Mouse (Mus musculus) midbrain, embryonic 11.5 days (tissue): ENCODE measurements around the gene Thra. TPM values are rescaled to one million over a fixed set of nuclear protein-coding genes. Genes with fewer than 3 reads are reported as not detected.
A peak's percentile ranks its signal among the peaks of the same experiment; 100 is the strongest.

Source experiments
- ATAC-seq: fragments of 200-750 bp; cut with Nextera tagmentation; 2 replicates; pipeline ENCODE4 v1.8.0; 2017; ENCODE audit warnings: moderate TSS enrichment, moderate library complexity; ENCODE audit not compliant: low FRiP score
- DNase-seq: peaks from one replicate; pipeline ENCODE4 v3.0.0; 2015; ENCODE audit warnings: low spot score; ENCODE audit errors: missing footprints
- H3K27ac ChIP-seq: fragments of 300-500 bp; sonication (generic); 2 replicates; pipeline ENCODE4 v1.5.1; 2014; ENCODE audit warnings: low read depth, low read length
- H3K27me3 ChIP-seq: fragments of 300-500 bp; sonication (generic); 2 replicates; pipeline ENCODE4 v1.6.1; 2014; ENCODE audit warnings: mild to moderate bottlenecking, low read length, moderate library complexity, mixed read lengths; ENCODE audit not compliant: control insufficient read depth, insufficient read depth
- H3K36me3 ChIP-seq: fragments of 300-500 bp; sonication (generic); 2 replicates; pipeline ENCODE4 v1.6.1; 2014; ENCODE audit warnings: mild to moderate bottlenecking, low read length, moderate library complexity, mixed read lengths; ENCODE audit not compliant: control insufficient read depth, insufficient read depth
- H3K4me1 ChIP-seq: fragments of 300-500 bp; sonication (generic); 2 replicates; pipeline ENCODE4 v1.6.1; 2014; ENCODE audit warnings: low read length; ENCODE audit not compliant: control insufficient read depth, insufficient read depth
- H3K4me2 ChIP-seq: fragments of 300-500 bp; sonication (generic); 2 replicates; pipeline ENCODE4 v1.6.1; 2014; ENCODE audit warnings: mild to moderate bottlenecking, moderate library complexity
- H3K4me3 ChIP-seq: fragments of 300-500 bp; sonication (generic); 2 replicates; pipeline ENCODE4 v1.5.1; 2014; ENCODE audit warnings: low read depth, low read length
- H3K9ac ChIP-seq: fragments of 300-500 bp; sonication (generic); 2 replicates; pipeline ENCODE4 v1.6.1; 2014; ENCODE audit warnings: low read length
- H3K9me3 ChIP-seq: fragments of 300-500 bp; sonication (generic); 2 replicates; pipeline ENCODE4 v1.6.1; 2016; ENCODE audit warnings: low read length; ENCODE audit not compliant: control insufficient read depth
- WGBS: fragments of 180-500 bp; shearing (Covaris S2); extraction: QIAGEN DNeasy Blood & Tissue Kit; methylation state at CpG from one replicate; pipeline ENCODE4 v1.1.7; 2014; 5-methylcytosine and 5-hydroxymethylcytosine counted together
- polyA plus RNA-seq: library from polyadenylated mRNA; unstranded; fragments of >200 nt; fragmentation: Nextera tagmentation; extraction: Ambion mirVana; gene quantifications from 2 replicates; pipeline ENCODE4 v1.2.1, GENCODE M21; 2014

Gene Thra
- polyA plus RNA-seq, 1 experiment from 2014 or later = 23.7 TPM

DNA sequence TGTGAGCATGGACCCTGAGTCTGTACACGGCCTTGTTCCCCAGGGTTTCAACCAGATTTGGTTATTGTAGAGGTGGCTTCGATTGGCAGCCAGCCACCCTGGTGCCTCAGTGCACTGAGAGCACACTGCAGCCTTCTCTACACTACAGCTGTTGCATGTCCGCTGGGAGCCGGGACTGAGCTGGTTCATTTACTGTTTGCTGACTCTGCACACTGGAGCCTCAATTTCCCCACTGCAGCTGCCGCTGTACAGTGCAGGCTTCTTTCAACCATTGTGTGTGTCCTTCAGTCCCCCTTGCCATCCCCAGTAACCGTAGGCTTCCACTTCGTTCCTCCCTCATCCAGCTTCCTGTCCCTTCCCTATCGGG is 429 bp upstream of the Thra start:
- Histone ChIP-seq H3K27me3 (no peaks in the 10 kb centered on the region), H3K27ac (peak overlapping the region; percentile 68), H3K36me3 (no peaks in the 10 kb centered on the region), H3K4me2 (peak overlapping the region; percentile 53), H3K4me3 (peak overlapping the region; percentile 73), H3K9me3 (no peaks in the 10 kb centered on the region), H3K4me1 (peaks cover 41% of the 10 kb centered on the region), H3K9ac (peak overlapping the region; percentile 90)
- no peak for DNase-seq
- WGBS = 14% methylated on average over 8 of the region's 8 CpGs
- ATAC-seq = no peak

DNA sequence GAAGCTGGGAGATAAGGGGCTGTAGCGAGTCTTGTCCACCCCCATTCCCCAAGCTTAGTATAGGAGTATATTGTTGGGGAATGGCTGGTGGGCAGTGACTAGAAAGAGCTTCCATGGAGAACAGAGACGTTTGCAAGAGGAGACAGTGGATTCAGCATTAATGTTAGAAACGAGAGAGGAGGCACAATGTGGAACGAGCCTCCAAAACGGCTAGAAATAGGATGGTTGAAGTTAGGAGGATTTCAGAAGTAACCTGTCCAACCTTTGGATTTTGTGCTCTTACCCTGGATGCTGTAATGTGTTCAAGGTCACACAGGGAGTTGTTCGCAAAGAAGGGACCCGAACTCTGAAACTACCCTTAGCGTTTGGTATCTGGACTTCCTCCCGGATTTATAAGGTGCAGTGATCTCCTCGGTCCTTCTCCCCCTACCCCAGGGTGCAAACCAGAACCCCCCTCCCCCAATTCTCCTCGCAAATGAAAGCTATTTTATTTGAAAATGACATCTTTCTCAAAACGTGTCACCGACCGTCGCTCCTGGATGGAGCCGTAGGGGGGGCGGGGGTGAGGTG is 698 bp downstream of the Thra start:
- Histone ChIP-seq H3K27me3 (no peaks in the 10 kb centered on the region), H3K27ac (peak overlapping the region; percentile 93), H3K36me3 (no peaks in the 10 kb centered on the region), H3K4me2 (peak overlapping the region; percentile 53), H3K4me3 (peak overlapping the region; percentile 73), H3K4me1 (peaks cover 47% of the 10 kb centered on the region), H3K9me3 (no peaks in the 10 kb centered on the region), H3K9ac (peak overlapping the region; percentile 90)
- ATAC-seq (peak; percentile 0; the same call in 1 of the 2 replicates), DNase-seq (peak; percentile 93)
- WGBS = under 1% methylated on average over 17 of the region's 17 CpGs

DNA sequence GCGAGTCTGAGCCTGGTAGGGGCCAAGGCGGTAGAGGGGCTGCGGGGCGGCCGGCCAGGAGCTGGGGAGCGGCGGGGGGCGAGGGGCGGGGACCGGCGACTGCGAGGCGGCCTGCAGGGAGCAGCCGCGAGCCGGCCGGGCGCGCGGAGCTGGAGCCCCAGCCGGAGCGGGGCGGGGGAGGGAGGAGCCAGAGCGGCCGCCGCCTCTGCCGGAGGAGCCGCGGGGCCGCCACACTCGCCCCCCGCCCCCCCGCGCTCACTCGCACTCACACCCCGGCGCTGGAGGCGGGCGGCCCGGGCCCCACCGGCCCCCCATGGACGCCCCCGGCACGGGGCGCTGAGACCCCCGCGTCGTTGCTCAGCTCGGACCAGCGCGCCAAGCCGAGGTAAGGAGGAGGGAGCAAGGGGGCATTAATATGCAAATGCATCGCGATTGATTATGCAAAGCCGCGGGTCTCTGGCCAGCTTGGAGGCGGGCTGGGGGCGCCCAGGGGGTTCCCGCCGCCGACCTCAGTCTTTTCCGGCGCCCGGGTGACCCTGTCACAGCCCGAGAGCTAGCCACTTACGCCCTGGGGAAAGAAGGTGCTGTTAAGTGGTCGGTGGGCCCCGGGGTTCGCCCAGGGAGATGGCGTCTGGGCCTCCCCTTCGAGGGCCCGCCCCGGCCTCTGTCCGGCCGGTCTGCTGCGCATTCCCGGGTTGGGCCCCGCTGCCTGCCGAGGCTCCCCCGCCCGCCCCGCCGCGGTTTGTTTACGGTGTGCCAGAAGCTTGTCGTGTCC is 1.4 kb downstream of the Thra start:
- H3K4me1 ChIP-seq = peaks cover 54% of the 10 kb centered on the region
- peak overlapping the region; percentile 53 for H3K4me2 ChIP-seq
- H3K27ac ChIP-seq = peak overlapping the region; percentile 93
- DNase-seq (peak; percentile 98), ATAC-seq (peak; percentile 78)
- no peaks in the 10 kb centered on the region for H3K27me3 ChIP-seq
- under 1% methylated on average over 75 of the region's 86 CpGs for WGBS
- H3K4me3 ChIP-seq = peak overlapping the region; percentile 73
- H3K9ac ChIP-seq = peak overlapping the region; percentile 90
- no peaks in the 10 kb centered on the region for H3K9me3 ChIP-seq
- no peaks in the 10 kb centered on the region for H3K36me3 ChIP-seq

DNA sequence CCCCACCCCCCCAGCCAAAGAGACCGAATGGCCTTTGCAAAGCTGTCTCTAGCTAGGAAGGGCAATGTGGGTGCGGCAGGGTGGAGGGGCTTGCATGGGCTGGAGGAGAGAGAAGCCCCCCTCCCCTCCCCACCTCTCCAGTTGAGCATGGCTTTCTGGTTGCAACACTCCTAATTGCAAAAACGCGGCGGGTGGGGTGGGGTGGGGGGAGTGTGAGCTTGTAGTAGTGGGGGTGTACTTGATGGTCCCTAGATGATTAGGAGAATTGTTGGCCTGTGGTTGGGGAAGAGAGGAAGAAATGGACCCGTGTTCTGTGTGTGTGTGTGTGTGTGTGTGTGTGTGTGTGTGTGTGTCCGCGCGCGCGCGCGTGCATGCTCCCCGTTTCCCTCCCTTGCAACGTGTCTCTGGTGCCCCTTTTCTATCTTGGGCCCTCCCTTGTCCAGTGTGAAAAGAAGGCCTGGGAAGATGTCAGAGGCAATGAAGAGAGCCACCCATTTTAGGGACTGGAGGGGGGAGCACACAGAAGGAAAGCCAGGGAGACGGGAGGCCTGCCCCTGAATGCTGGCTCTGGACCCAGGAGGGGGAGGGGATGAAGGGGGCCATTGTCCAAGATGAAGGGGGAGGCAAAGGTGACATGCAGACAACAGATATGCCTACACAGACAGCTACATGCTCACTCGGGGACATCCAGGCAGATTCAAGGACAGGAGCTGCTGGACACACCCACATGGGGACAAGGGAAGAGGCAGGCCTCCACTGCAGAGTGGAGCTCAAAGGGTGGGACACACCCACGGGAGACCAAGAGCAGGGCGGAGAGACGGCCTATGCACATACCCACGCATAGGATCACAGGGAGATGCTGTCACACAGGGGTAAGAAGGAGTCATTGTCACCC is 2.2 kb downstream of the Thra start:
- Histone ChIP-seq H3K27me3 (no peaks in the 10 kb centered on the region), H3K36me3 (no peaks in the 10 kb centered on the region), H3K4me2 (peak overlapping the region; percentile 53), H3K27ac (peak overlapping the region; percentile 93), H3K4me1 (peaks cover 61% of the 10 kb centered on the region), H3K9me3 (no peaks in the 10 kb centered on the region), H3K4me3 (peak overlapping the region; percentile 73), H3K9ac (peak overlapping the region; percentile 90)
- ATAC-seq (peak; percentile 5; the same call in 1 of the 2 replicates), DNase-seq (peak; percentile 90)
- WGBS = 2% methylated on average over 21 of the region's 21 CpGs

DNA sequence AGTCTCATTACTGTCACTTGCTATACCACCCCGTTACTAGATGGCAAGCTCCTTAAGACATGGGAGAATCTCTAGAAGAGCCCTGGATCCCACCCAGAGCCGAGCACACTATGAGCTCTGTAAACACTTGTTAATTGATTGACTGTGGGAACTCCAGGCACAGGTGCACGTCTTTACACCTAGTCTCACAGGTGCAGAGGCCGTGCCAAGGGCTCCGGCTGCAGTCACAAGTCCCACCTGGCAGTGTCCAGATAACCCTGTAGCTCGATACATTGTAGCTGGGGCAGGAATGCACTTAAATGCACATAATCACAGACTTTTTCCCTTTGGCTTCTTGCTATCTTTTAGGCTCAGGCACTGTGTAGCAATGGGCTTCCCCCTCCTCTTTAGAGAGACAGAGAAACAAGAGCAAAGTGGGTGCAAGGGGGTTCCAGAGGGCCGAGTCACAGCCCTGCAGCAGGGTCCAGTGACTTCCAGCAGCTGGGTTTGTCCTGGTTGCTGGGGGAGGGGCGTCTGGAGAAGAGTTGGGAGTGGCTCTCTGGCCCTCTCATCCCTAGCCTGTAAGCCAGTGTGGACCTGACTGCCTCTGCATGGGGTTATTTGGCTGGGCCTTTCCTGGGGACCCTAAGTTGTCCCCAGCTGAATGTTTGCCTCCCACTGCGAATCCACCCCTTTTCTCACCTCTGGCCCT is 3.4 kb downstream of the Thra start:
- Histone ChIP-seq H3K9me3 (no peaks in the 10 kb centered on the region), H3K4me2 (peak overlapping the region; percentile 53), H3K4me1 (peaks cover 70% of the 10 kb centered on the region), H3K36me3 (no peaks in the 10 kb centered on the region), H3K27ac (peak overlapping the region; percentile 93), H3K9ac (peak overlapping the region; percentile 90), H3K27me3 (no peaks in the 10 kb centered on the region), H3K4me3 (peak overlapping the region; percentile 73)
- peak; percentile 30; the same call in 1 of the 2 replicates for ATAC-seq
- peak; percentile 95 for DNase-seq
- whole genome bisulfite sequencing = 6% methylated on average over 9 of the region's 9 CpGs

DNA sequence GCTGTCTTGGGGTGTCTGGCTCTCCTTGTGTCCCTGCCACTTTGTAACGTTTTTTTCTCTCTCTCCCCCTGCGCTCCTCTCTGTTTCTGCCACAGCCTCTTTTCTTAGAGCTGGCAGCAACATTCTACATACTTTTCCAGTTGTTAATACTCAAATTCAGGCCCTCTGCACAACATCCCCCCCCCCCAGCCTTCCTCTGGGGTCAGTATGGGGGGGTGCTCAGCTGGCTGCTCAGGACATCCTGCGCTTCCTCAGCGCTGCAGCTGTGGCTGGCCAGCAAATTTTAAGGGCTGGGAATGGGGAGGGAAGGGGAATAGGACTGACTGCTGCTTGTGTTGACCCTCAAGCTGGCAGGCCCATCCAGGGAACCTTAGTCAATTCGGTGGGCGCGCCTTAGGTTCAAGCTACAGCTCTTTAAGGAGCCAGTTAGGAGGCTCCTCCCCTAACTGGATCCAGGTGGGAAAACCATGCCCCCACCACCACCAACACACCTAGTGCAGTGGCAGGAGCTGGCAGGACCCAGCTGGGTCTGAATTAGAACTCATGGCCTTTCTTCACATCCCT is 4.1 kb downstream of the Thra start:
- H3K4me1 ChIP-seq = peaks cover 75% of the 10 kb centered on the region
- H3K27me3 ChIP-seq = no peaks in the 10 kb centered on the region
- no peaks in the 10 kb centered on the region for H3K9me3 ChIP-seq
- DNase-seq (no peak), ATAC-seq (no peak)
- peak overlapping the region; percentile 93 for H3K27ac ChIP-seq
- peak overlapping the region; percentile 53 for H3K4me2 ChIP-seq
- peak overlapping the region; percentile 73 for H3K4me3 ChIP-seq
- peak overlapping the region; percentile 90 for H3K9ac ChIP-seq
- no peaks in the 10 kb centered on the region for H3K36me3 ChIP-seq
- 37% methylated on average over 7 of the region's 7 CpGs for WGBS

DNA sequence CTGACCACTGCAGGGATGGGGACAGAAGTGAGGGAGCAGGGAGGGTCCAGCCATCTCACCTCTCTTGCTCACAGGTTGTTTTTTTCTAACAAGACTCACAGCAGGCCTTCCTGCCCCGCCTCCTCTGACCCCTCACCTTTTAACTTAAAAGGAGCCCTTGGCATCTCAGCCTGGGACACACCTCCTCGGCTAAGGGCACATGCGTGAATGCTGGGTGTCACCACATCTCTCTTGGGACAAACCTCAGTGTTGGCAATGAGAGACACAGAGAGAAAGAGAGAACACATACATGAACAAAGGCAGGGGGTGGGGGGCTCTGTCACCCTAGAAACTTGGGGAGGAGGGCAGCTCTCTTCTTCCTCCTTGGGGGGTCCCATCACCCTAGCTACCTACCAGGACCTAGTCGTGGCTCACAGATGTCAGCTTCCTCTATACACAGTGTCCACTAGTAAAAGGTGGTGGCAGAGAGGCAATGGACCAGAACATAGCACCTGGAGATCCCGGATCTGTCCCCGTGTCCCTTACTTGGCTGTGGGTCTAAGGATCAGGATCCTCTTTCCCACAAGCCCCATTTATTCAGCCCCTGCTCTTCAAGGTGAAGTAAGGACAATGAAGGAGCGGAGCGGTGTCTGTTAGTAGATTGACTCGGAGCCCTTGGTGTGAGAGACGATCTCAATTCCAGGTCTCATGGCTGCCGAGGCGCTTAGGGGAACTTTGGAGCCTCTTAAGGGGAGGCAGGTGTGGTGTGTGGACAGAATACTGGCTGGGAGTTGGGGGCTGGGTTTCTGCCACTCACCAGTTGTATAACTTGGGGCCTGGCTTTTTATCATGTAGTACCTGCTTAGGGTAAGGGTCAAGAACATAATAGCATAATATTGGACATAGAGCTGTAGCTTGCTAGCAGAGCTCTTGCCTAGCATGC is 5.8 kb downstream of the Thra start:
- 46% methylated on average over 12 of the region's 12 CpGs for WGBS
- no peak for ATAC-seq
- H3K9ac ChIP-seq = no peak overlapping the region

More for the DNA sequence above, 5.8 kb downstream of the Thra start:
- Histone ChIP-seq H3K36me3 (no peaks in the 10 kb centered on the region), H3K27ac (no peak overlapping the region; the same call in 1 of the 2 replicates), H3K4me2 (peak overlapping the region; percentile 7; the same call in 1 of the 2 replicates), H3K9me3 (no peaks in the 10 kb centered on the region), H3K4me1 (peaks cover 81% of the 10 kb centered on the region), H3K27me3 (no peaks in the 10 kb centered on the region), H3K4me3 (no peak overlapping the region)
- DNase-seq = no peak
